Mouse (Mus musculus) kidney, postnatal 10 days (tissue): ENCODE measurements around the gene Mfsd6.
"Not testable (repeated sequence)": the region's sequence is repeated elsewhere in the genome, so short reads cannot be mapped to it uniquely, and the experiment has no call there.

Experiments
- DNase-seq: peaks from one replicate; pipeline ENCODE4 v3.0.0; 2021; ENCODE audit warnings: mixed read lengths

Mfsd6 gene

DNA sequence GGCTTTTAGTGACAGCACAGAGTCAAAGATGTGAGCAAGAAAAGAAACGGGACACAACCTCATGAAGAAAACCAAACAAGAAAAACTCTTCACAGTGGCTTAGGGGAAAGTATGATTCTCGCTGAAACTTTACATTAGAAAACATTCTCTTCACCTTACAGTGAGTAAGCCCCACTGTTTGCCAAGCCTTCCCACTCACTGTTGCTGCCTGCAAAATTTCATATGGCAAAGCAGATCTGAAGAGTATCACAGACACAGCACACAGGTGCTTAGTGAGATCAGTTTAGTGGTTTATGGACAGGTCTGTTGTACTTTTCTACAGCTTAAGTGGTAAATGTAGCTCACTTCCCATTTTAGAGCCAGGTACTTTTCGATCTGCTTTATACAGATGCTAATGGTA lies 20.2 kb downstream of the Mfsd6 start:
- DNase-seq: no peak

DNA sequence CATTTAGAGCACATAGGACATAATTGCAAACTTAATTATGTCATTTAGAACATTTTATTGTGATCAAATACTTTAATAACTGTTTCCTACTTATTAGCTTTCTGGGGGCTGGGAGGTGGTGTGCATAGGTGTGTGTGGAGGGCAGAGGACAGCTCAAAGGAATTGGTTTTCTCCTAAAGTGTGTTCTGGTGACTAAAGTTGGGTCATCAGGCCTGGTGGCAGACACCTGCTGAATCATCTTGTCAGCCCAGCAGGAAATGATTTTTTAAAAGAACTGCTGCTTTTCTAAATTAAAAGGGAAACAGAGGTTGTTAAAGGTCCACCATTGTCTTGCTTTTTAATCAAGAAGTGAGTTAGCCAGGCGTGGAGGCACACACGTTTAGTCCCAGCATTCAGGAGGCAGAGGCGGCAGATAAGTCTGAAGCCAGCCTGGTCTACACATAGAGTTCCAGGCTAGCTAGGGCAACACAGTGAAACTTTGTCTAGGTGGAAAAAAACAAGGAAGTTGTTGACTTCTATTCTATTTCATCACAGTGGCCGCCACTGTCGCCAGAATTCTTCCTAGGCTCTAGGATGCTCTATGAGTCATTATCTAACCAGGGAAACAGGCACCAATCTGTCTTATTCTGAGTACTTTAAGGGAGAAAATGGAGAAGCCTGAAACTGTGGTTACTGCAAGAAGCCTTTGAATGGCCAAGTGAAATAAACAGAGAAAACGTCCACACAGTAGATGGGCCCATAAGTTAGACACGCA lies 24.3 kb downstream of the Mfsd6 start:
- no peak for DNase-seq

- DNase-seq: no peak
Measured at GRCm38 (mm10) chr1:52701941-52702340, 25.3 kb downstream of the Mfsd6 start.

- not testable (repeated sequence) for DNase-seq
Measured at GRCm38 (mm10) chr1:52694456-52694855, 32.8 kb downstream of the Mfsd6 start.

DNA sequence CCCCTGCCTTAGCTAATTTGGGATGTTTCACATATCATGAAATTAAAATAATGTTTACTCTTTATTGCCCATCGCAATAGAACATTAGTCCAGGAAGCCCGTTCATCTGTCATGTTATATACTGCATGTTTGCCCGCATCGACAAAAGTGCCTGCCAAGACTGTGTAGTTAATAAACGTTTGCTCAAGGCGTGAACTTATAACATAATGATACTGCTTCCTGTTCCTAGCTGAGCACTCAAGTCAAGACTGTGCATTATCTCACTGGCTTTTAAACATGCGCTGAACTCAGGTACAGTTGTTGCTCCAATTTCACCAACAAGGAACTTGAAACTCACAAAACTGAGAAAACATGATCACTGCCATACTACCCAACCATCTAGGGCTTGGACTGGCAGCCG lies 39.6 kb downstream of the Mfsd6 start:
- DNase-seq: no peak

DNA sequence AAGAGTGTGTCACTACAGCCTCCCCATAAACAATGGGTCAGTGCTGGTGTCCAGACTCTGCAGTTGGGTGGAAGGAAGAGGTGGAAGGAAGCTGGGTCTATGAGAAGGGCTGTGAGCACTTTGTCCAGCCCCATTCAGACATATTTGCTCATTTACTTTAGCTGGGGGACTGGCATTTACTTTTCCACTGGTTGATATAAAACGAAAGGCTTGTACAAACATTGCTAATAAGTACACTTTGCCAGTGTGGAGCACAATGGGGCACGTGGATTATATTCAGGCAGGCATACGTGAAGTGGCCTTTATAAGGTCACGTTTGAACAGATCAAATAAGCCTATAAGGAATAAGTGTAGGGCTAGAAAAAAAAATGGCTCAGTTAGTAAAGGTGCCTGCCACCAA lies 43.7 kb downstream of the Mfsd6 start:
- no peak for DNase-seq

GRCm38 (mm10) chr1:52676621-52677020 lies 50.6 kb downstream of the Mfsd6 start:
- peak; percentile 72 for DNase-seq

- DNase-seq: peak; percentile 30
Measured at GRCm38 (mm10) chr1:52675561-52676551, 51.4 kb downstream of the Mfsd6 start.

DNA sequence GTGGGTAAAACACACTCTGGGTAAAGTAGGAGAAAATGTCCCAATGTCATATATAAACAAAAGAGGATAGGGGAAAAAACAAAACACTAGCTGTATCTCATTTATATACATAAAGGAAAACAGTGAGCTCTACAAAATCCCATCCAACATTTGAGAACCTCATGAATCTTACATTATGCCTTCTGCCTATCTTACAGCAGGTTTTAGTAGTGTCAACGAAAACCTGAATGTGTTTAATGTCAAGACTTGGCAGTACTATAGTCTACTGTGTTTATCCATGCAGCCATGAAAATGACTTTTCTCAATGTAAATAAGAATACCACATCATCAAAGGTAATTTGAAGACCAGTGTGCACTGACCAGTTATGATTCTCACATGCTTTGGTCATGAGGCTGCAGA lies 57.3 kb downstream of the Mfsd6 start:
- no peak for DNase-seq

DNA sequence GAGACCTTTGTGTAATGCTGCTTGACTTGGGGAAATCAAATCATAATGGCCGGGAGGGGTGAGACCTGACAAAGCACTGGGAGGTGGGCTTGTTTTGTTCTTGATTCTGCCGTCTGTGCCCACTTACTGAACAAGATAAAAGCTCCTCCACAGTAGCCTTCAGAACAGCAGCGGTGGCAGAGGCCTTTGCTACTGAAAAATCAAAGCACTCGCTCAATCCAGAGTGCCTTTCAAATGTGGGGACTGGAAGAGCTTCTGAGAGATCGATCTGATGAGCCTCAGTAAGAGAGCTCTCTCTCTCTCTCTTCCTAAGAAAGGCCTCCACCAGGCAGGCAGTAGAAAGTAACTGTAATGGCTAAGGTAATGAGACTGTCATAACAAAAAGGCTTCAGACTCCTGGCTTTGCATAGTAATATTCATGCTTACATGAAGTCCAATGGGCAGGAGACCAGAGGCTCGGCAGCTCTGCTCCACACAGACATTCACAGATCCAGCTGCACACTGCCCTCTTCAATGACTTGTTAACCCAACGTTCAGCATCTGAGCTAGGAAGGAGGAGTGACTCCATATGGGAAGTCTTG lies 58.4 kb downstream of the Mfsd6 start:
- DNase-seq: no peak

GRCm38 (mm10) chr1:52663228-52663627 lies 64.0 kb downstream of the Mfsd6 start:
- no peak for DNase-seq

- no peak for DNase-seq
Measured at GRCm38 (mm10) chr1:52660765-52661164, 66.5 kb downstream of the Mfsd6 start.

DNA sequence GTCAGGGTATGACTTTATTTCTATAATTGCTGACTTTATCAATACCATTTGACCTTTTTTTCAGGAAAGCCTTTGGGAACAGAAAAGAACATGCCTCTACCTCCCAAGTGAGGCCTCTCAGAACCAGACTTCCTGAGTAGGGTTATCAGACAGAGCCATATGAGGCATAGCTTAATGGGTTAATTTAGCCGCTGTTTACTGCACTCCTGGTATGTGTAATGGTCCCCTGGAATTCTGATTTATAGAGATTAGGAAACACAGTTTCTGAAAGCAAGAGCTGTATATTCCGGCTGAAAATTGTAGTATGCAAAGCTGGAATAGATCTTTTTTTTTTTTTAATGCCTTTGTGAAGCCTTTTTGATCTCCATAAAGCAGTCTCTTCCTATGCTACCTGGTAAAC lies 67.0 kb downstream of the Mfsd6 start:
- no peak for DNase-seq

- no peak for DNase-seq
Measured at GRCm38 (mm10) chr1:52658160-52658559, 69.1 kb downstream of the Mfsd6 start.

GRCm38 (mm10) chr1:52655153-52655552 lies 72.1 kb downstream of the Mfsd6 start:
- no peak for DNase-seq

GRCm38 (mm10) chr1:52653366-52653765 lies 73.9 kb downstream of the Mfsd6 start:
- DNase-seq: no peak

GRCm38 (mm10) chr1:52652601-52653253 lies 74.5 kb downstream of the Mfsd6 start:
- DNase-seq: peak; percentile 26

- no peak for DNase-seq
Measured at GRCm38 (mm10) chr1:52650066-52650465, 77.2 kb downstream of the Mfsd6 start.

- peak; percentile 83 for DNase-seq
Measured at GRCm38 (mm10) chr1:52648153-52649027, 78.9 kb downstream of the Mfsd6 start.

- DNase-seq: no peak
Measured at GRCm38 (mm10) chr1:52640736-52641135, 86.5 kb downstream of the Mfsd6 start.

DNA sequence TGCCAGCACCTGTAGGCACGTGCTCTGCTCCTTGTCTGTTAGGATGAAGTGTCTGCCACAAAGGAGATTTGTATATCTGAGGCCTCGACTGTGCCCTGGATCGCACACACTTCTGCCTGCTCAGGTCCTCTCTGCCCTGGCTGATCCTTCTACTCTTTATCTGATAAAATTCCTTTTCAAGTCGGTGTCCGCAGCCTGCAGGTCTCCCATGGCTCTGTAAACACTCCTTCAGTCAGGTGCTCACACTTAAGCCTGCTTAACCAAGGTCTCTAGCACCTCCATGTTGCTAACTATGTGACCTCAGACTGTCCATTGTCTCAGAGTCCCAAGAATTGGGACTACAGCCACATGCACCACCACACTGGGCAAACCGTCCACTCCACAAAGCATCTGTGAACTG lies 87.0 kb downstream of the Mfsd6 start:
- DNase-seq: no peak

GRCm38 (mm10) chr1:52639090-52639489 lies 88.2 kb downstream of the Mfsd6 start:
- no peak for DNase-seq
